ENCODE assay signal across 9 mouse cellular contexts in the genomic region with DNA sequence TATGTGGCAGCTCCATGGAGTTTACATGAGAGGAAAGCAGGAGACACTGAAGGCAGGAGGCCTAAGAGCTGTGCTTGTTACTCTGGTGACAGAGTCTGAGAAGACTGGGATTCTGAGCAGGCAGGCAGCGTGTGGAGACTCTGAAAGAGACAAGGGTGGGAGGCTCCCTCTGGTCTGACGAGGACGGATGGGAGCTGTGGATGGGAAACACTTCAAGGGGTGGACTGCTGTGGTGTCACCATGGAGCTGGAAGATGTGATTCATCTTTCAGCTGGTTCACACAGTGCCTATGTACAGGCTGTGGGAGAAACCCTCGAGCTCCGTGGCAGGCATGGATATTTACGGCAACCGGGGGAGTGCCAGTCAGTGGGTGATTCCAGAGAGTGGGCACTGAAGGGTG. TPM values are rescaled to one million over a fixed set of nuclear protein-coding genes. Genes with fewer than 3 reads are reported as not detected.
DNase-seq lines count a peak whose midpoint lies in the region; ATAC-seq and TF ChIP-seq lines count a peak whose summit lies in the region.
"Had no signal": no experiment of that assay in that cellular context is flagged by ENCODE, and none has a peak within 500 bp of the region (broad histone marks: within the 10 kb centered on the region; RNA-seq: fewer than 3 reads in every experiment).

No protein-coding gene starts in this region.

- H3K9me3 ChIP-seq in embryonic facial prominence, embryonic 12.5 days = no peaks in the 10 kb centered on the region
- no peaks in the 10 kb centered on the region for H3K9me3 ChIP-seq in forebrain, embryonic 13.5 days (replicated peaks)
- H3K9me3 ChIP-seq in hindbrain, embryonic 16.5 days (ENCODE audit: control insufficient read depth, low read length) = no peaks in the 10 kb centered on the region
- no peaks in the 10 kb centered on the region for H3K9me3 ChIP-seq in midbrain, postnatal 0 days (ENCODE audit: low read length)

- no peak overlapping the region for H3K4me3 ChIP-seq in embryonic facial prominence, embryonic 12.5 days
- no peak overlapping the region for H3K4me3 ChIP-seq in forebrain, embryonic 13.5 days
- H3K4me3 ChIP-seq in hindbrain, embryonic 16.5 days (ENCODE audit: low read length) = no peak overlapping the region
- H3K4me3 ChIP-seq in midbrain, postnatal 0 days (ENCODE audit: low read depth, low read length) = no peak overlapping the region

- H3K9ac ChIP-seq in embryonic facial prominence, embryonic 12.5 days = no peak overlapping the region
- peak overlapping the region; percentile 18; the same call in 1 of the 2 replicates for H3K9ac ChIP-seq in forebrain, embryonic 13.5 days
- no peak overlapping the region for H3K9ac ChIP-seq in hindbrain, embryonic 16.5 days (ENCODE audit: low read depth, low read length)
- H3K9ac ChIP-seq in midbrain, postnatal 0 days (replicated peaks; ENCODE audit: low read length, poor library complexity, severe bottlenecking) = no peak overlapping the region

- TF ChIP-seq CTCF in midbrain, postnatal 0 days (IDR thresholded peaks at IDR 0.05) = no peak

- WGBS in embryonic facial prominence, embryonic 12.5 days = 76% methylated on average over 7 of the region's 7 CpGs
- 41% methylated on average over 7 of the region's 7 CpGs for WGBS in forebrain, embryonic 13.5 days
- WGBS in hindbrain, embryonic 16.5 days = 21% methylated on average over 7 of the region's 7 CpGs
- 25% methylated on average over 7 of the region's 7 CpGs for WGBS in midbrain, postnatal 0 days

- ATAC-seq in embryonic facial prominence, embryonic 12.5 days (ENCODE audit: insufficient number of reproducible peaks, insufficient read depth, low FRiP score, low TSS enrichment) = no peak
- ATAC-seq in forebrain, embryonic 13.5 days = peak; percentile 59
- ATAC-seq in hindbrain, embryonic 16.5 days = peak; percentile 82
- ATAC-seq in midbrain, postnatal 0 days (ENCODE audit: low FRiP score) = peak; percentile 67

- H3K36me3 ChIP-seq in embryonic facial prominence, embryonic 12.5 days = peaks cover 10% of the 10 kb centered on the region
- peaks cover 17% of the 10 kb centered on the region for H3K36me3 ChIP-seq in forebrain, embryonic 13.5 days (ENCODE audit: poor library complexity, severe bottlenecking)
- H3K36me3 ChIP-seq in hindbrain, embryonic 16.5 days (ENCODE audit: control insufficient read depth, insufficient read depth, low read length) = peaks cover 6% of the 10 kb centered on the region
- H3K36me3 ChIP-seq in midbrain, postnatal 0 days (ENCODE audit: insufficient read depth, low read length) = peaks cover 19% of the 10 kb centered on the region

- H3K4me1 ChIP-seq in embryonic facial prominence, embryonic 12.5 days = peaks cover 9% of the 10 kb centered on the region
- peaks cover 26% of the 10 kb centered on the region for H3K4me1 ChIP-seq in forebrain, embryonic 13.5 days
- H3K4me1 ChIP-seq in hindbrain, embryonic 16.5 days (ENCODE audit: control insufficient read depth, insufficient read depth, low read depth, low read length) = peaks cover 11% of the 10 kb centered on the region; the same call in 1 of the 2 replicates
- H3K4me1 ChIP-seq in midbrain, postnatal 0 days (ENCODE audit: insufficient read depth, low read length) = 0 out of 2 replicates have a peak, but pooled peaks cover 5% of the 10 kb centered on the region

- H3K27me3 ChIP-seq in embryonic facial prominence, embryonic 12.5 days = no peaks in the 10 kb centered on the region
- no peaks in the 10 kb centered on the region for H3K27me3 ChIP-seq in forebrain, embryonic 13.5 days
- no peaks in the 10 kb centered on the region for H3K27me3 ChIP-seq in hindbrain, embryonic 16.5 days (replicated peaks; ENCODE audit: control insufficient read depth, insufficient read depth, low read length)
- no peaks in the 10 kb centered on the region for H3K27me3 ChIP-seq in midbrain, postnatal 0 days (ENCODE audit: insufficient read depth, low read length)

- peak overlapping the region; percentile 0; the same call in 1 of the 2 replicates for H3K27ac ChIP-seq in embryonic facial prominence, embryonic 12.5 days
- H3K27ac ChIP-seq in forebrain, embryonic 13.5 days = peak overlapping the region; percentile 80
- H3K27ac ChIP-seq in hindbrain, embryonic 16.5 days (ENCODE audit: low read depth, low read length) = peak overlapping the region; percentile 58
- H3K27ac ChIP-seq in midbrain, postnatal 0 days (ENCODE audit: low read depth, low read length) = peak overlapping the region; percentile 60

- DNase-seq in midbrain, postnatal 0 days (ENCODE audit: low spot score) = peak; percentile 62
- DNase-seq in urinary bladder, adult 18-20 months (ENCODE audit: low spot score in 2 of 2) = no peak
- no peak for DNase-seq in adrenal gland, postnatal 14 days
- no peak for DNase-seq in testis, postnatal 14 days (ENCODE audit: low spot score)
- no peak for DNase-seq in cerebellum, adult 8-10 months
- DNase-seq: gastrocnemius, postnatal 25 days had no signal

- no peak overlapping the region for H3K4me2 ChIP-seq in embryonic facial prominence, embryonic 12.5 days (replicated peaks)
- peak overlapping the region; percentile 40; the same call in 1 of the 2 replicates for H3K4me2 ChIP-seq in forebrain, embryonic 13.5 days
- H3K4me2 ChIP-seq in hindbrain, embryonic 16.5 days (ENCODE audit: low read length) = no peak overlapping the region
- no peak overlapping the region for H3K4me2 ChIP-seq in midbrain, postnatal 0 days (ENCODE audit: low read depth, low read length, poor library complexity, severe bottlenecking)

RNA-seq across cellular contexts. Expression of a gene that starts 30.9 kb away (rescaled TPM):
- 23.5 and 25.3 TPM in 2 replicates for polyA plus RNA-seq in embryonic facial prominence, embryonic 12.5 days (2016; fragmentation: Nextera tagmentation; extraction: Ambion mirVana)
- 13.0 and 13.4 TPM in 2 replicates for polyA plus RNA-seq in forebrain, embryonic 13.5 days (2015; fragmentation: Nextera tagmentation; extraction: Ambion mirVana)
- polyA plus RNA-seq in hindbrain, embryonic 16.5 days (2015; fragmentation: Nextera tagmentation; extraction: Ambion mirVana) = 14.7 and 17.4 TPM in 2 replicates
- total RNA-seq in midbrain, postnatal 0 days (2014; rRNA removed) = 23.2 and 36.3 TPM in 2 replicates
- polyA plus RNA-seq in midbrain, postnatal 0 days (2015; fragmentation: Nextera tagmentation; extraction: Ambion mirVana) = 13.5 and 15.3 TPM in 2 replicates
- 7.2 and 7.8 TPM in 2 replicates for total RNA-seq in adrenal gland, postnatal 14 days (2021)

Comparison
In these comparisons a context has a peak if more than half of its experiments do, and no peak if none do; other contexts are left out.
1. H3K27ac ChIP-seq: peak in every context shown above with its lines; median percentile 80 in forebrain, embryonic 13.5 days; 60 in midbrain, postnatal 0 days; 58 in hindbrain, embryonic 16.5 days; 0 in embryonic facial prominence, embryonic 12.5 days.